Mouse (Mus musculus) heart, adult 2 months (tissue): ENCODE results near the gene Ano8.

ENCODE experiments used
- CTCF ChIP-seq: fragments of 200-600 bp; IDR thresholded peaks from 2 replicates; pipeline ENCODE4 v1.8.1; 2022; ENCODE audit warnings: antibody characterized with exemption, mild to moderate bottlenecking, moderate library complexity
- POLR2A ChIP-seq: fragments of 200-500 bp; IDR thresholded peaks from 2 replicates; pipeline ENCODE4 v1.6.1; 2011; ENCODE audit warnings: mild to moderate bottlenecking, low read depth, low read length, control low read depth; ENCODE audit not compliant: insufficient read depth

- no peak for TF ChIP-seq POLR2A
- TF ChIP-seq CTCF, result no peak
Measured at GRCm38 (mm10) chr8:71451777-71452176, 34.0 kb downstream of the Ano8 start.
